Mouse (Mus musculus): ENCODE data around the gene Nudt4.

- TF ChIP-seq CTCF (IDR thresholded peaks at IDR 0.05; ENCODE audit: low read depth) (no peak), EP300 (IDR thresholded peaks at IDR 0.05; ENCODE audit: low read depth) (no peak)
Measured at GRCm38 (mm10) chr10:95526495-95527122, 37.3 kb downstream of the Nudt4 start.

Data from heart, postnatal 0 days (tissue).